Mouse (Mus musculus) ES-E14 (cell line): ENCODE data around the gene Gpld1.

Experiments
- CHD2 ChIP-seq: IDR thresholded peaks from 2 replicates; pipeline ENCODE4 v1.6.1; 2014; ENCODE audit warnings: mild to moderate bottlenecking, low read depth, low read length, inconsistent platforms
- HCFC1 ChIP-seq: IDR thresholded peaks from 2 replicates; pipeline ENCODE4 v1.6.1; 2012; ENCODE audit warnings: low read length, inconsistent platforms, borderline replicate concordance; ENCODE audit not compliant: insufficient read depth
- MAFK ChIP-seq: IDR thresholded peaks from 2 replicates; pipeline ENCODE4 v1.6.1; 2014; ENCODE audit warnings: mild to moderate bottlenecking, low read depth, low read length, inconsistent platforms; ENCODE audit not compliant: insufficient read depth
- ZC3H11A ChIP-seq: IDR thresholded peaks from 2 replicates; pipeline ENCODE4 v1.6.1; 2012; ENCODE audit warnings: low read depth, mild to moderate bottlenecking, inconsistent platforms, low read length, borderline replicate concordance
- ZNF384 ChIP-seq: IDR thresholded peaks from 2 replicates; pipeline ENCODE4 v1.6.1; 2012; ENCODE audit warnings: low read depth, low read length, inconsistent platforms

DNA sequence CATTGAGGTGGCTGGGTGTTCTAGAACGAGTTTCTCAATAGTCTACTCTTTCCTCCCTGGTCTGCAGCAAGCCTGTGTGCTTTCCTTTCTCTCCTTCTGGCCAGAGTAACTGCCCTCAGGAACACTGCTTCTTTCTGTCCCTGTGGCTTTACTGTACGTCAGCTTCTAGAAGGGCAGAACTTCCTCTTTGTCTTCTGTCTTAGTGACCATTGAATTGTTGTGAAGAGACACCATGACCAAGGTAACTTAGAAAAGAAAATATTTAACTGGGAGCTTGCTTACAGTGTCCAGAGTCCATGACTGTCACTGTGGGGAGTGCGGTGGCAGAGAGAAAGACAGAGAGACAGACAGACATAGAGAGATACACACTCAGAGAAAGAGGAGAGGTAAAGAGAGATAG lies 17.1 kb downstream of the Gpld1 start:
- TF ChIP-seq ZNF384 = no peak
- TF ChIP-seq MAFK = no peak
- no peak for TF ChIP-seq HCFC1
- TF ChIP-seq CHD2 = no peak
- no peak for TF ChIP-seq ZC3H11A
